ENCODE assay signal across 13 mouse cellular contexts in the genomic region with DNA sequence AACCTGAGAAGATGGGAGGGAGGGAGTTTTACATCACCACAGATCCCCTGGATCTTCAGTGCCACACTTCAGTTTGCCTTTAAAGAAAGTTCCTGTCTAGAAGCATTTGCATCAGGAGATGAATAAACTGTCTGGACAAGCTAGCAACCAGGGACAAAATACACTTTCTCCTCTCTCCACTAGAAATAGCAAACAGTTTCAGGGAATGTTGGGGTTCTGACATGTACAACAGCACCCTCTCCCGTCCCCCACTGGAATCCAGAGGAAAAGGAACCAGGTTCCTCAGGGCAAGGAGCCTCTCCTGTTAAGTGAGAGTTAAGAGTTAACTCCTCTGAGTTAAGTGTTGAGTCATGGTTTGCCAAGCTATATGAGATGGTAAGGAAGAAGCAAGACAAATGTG.
A peak's percentile ranks its signal among the peaks of the same experiment; 100 is the strongest.
DNase-seq lines count a peak whose midpoint lies in the region; ATAC-seq and TF ChIP-seq lines count a peak whose summit lies in the region.
"Had no signal": no experiment of that assay in that cellular context is flagged by ENCODE, and none has a peak within 500 bp of the region (broad histone marks: within the 10 kb centered on the region; RNA-seq: fewer than 3 reads in every experiment).

No protein-coding gene starts in this region.

- peak; percentile 18 for DNase-seq in cerebellum, adult 11 months
- DNase-seq in cerebellum, postnatal 4 days (ENCODE audit: low spot score in 2 of 2) = no peak
- no peak for DNase-seq in kidney, adult 2 months
- no peak for DNase-seq in kidney, postnatal 25 days
- DNase-seq in midbrain, postnatal 0 days (ENCODE audit: low spot score) = no peak
- no peak for DNase-seq in midbrain, embryonic 11.5 days (ENCODE audit: low spot score, missing footprints)
- no peak for DNase-seq in adrenal gland, postnatal 14 days
- no peak for DNase-seq in urinary bladder, adult 18-20 months (ENCODE audit: low spot score in 2 of 2)
- DNase-seq: adrenal gland, adult 2 months; gastrocnemius, postnatal 10 days; right cerebral cortex, postnatal 25 days had no signal

- H3K4me1 ChIP-seq in kidney, adult 2 months (ENCODE audit: control insufficient read depth, insufficient read depth, low read length) = no peaks in the 10 kb centered on the region
- H3K4me1 ChIP-seq in midbrain, postnatal 0 days (ENCODE audit: insufficient read depth, low read length) = 0 out of 2 replicates have a peak, but pooled peaks cover 2% of the 10 kb centered on the region
- peaks cover 6% of the 10 kb centered on the region; the same call in 1 of the 2 replicates for H3K4me1 ChIP-seq in midbrain, embryonic 11.5 days (ENCODE audit: control insufficient read depth, insufficient read depth, low read length)

- WGBS in kidney, adult 2 months = 29% methylated on average over 1 of the region's 1 CpGs
- 29% methylated on average over 1 of the region's 1 CpGs for WGBS in midbrain, postnatal 0 days
- 35% methylated on average over 1 of the region's 1 CpGs for WGBS in midbrain, embryonic 11.5 days

- H3K9me3 ChIP-seq in midbrain, postnatal 0 days (ENCODE audit: low read length) = no peaks in the 10 kb centered on the region
- no peaks in the 10 kb centered on the region for H3K9me3 ChIP-seq in midbrain, embryonic 11.5 days (ENCODE audit: control insufficient read depth, low read length)
- H3K9me3 ChIP-seq: midbrain, embryonic 15.5 days; neural tube, embryonic 15.5 days had no signal

- H3K4me2 ChIP-seq in midbrain, postnatal 0 days (ENCODE audit: low read depth, low read length, poor library complexity, severe bottlenecking) = no peak overlapping the region
- no peak overlapping the region for H3K4me2 ChIP-seq in midbrain, embryonic 11.5 days
- H3K4me2 ChIP-seq: midbrain, embryonic 15.5 days; neural tube, embryonic 15.5 days had no signal

- ATAC-seq in midbrain, postnatal 0 days (ENCODE audit: low FRiP score) = no peak
- ATAC-seq in midbrain, embryonic 11.5 days (ENCODE audit: low FRiP score) = no peak
- ATAC-seq: midbrain, embryonic 15.5 days had no signal

- H3K4me3 ChIP-seq in kidney, adult 2 months (ENCODE audit: insufficient read depth, low read depth, low read length) = no peak overlapping the region
- no peak overlapping the region for H3K4me3 ChIP-seq in midbrain, postnatal 0 days (ENCODE audit: low read depth, low read length)
- H3K4me3 ChIP-seq in midbrain, embryonic 11.5 days (ENCODE audit: low read depth, low read length) = no peak overlapping the region
- H3K4me3 ChIP-seq: midbrain, embryonic 15.5 days; neural tube, embryonic 15.5 days had no signal

- H3K9ac ChIP-seq in midbrain, postnatal 0 days (replicated peaks; ENCODE audit: low read length, poor library complexity, severe bottlenecking) = no peak overlapping the region
- H3K9ac ChIP-seq in midbrain, embryonic 11.5 days (ENCODE audit: low read length) = no peak overlapping the region
- H3K9ac ChIP-seq: midbrain, embryonic 15.5 days; neural tube, embryonic 15.5 days had no signal

- TF ChIP-seq POLR2A in kidney, adult 2 months (IDR thresholded peaks at IDR 0.05; ENCODE audit: low read depth, low read length) = no peak

- no peaks in the 10 kb centered on the region for H3K27me3 ChIP-seq in kidney, adult 2 months (replicated peaks; ENCODE audit: control insufficient read depth, insufficient read depth, low read length)
- H3K27me3 ChIP-seq in midbrain, postnatal 0 days (ENCODE audit: insufficient read depth, low read length) = no peaks in the 10 kb centered on the region
- no peaks in the 10 kb centered on the region for H3K27me3 ChIP-seq in midbrain, embryonic 11.5 days (ENCODE audit: control insufficient read depth, insufficient read depth, low read length)
- H3K27me3 ChIP-seq: midbrain, embryonic 15.5 days; neural tube, embryonic 15.5 days had no signal

- no peak overlapping the region for H3K27ac ChIP-seq in kidney, adult 2 months (ENCODE audit: insufficient read depth, low read depth, low read length)
- no peak overlapping the region for H3K27ac ChIP-seq in midbrain, postnatal 0 days (ENCODE audit: low read depth, low read length)
- no peak overlapping the region for H3K27ac ChIP-seq in midbrain, embryonic 11.5 days (ENCODE audit: low read depth, low read length)
- H3K27ac ChIP-seq: midbrain, embryonic 15.5 days; neural tube, embryonic 15.5 days had no signal

- TF ChIP-seq CTCF in kidney, adult 2 months (conservative IDR thresholded peaks at IDR 0.05; ENCODE audit: insufficient read depth, insufficient read length, low read depth, low read length) = peak; percentile 51; the same call in 1 of the 2 replicates
- TF ChIP-seq CTCF in midbrain, postnatal 0 days (IDR thresholded peaks at IDR 0.05) = peak; percentile 73

- H3K36me3 ChIP-seq in kidney, adult 2 months (ENCODE audit: control insufficient read depth, insufficient read depth, low read length) = no peaks in the 10 kb centered on the region
- no peaks in the 10 kb centered on the region for H3K36me3 ChIP-seq in midbrain, postnatal 0 days (ENCODE audit: insufficient read depth, low read length)
- H3K36me3 ChIP-seq in midbrain, embryonic 11.5 days (ENCODE audit: control insufficient read depth, insufficient read depth, low read length) = no peaks in the 10 kb centered on the region
- H3K36me3 ChIP-seq: midbrain, embryonic 15.5 days; neural tube, embryonic 15.5 days had no signal
